ENCODE assay signal across 9 mouse cellular contexts in genomic region chr16:49289200-49290079, GRCm38 (mm10).
DNase-seq lines count a peak whose midpoint lies in the region; ATAC-seq lines count a peak whose summit lies in the region.
"Had no signal": no experiment of that assay in that cellular context is flagged by ENCODE, and none has a peak within 500 bp of the region (broad histone marks: within the 10 kb centered on the region; RNA-seq: fewer than 3 reads in every experiment).

No protein-coding gene starts in this region.

- WGBS in heart, embryonic 15.5 days = 68% methylated on average over 10 of the region's 10 CpGs
- WGBS in liver, embryonic 12.5 days (ENCODE audit: insufficient replicate concordance) = 68% methylated on average over 10 of the region's 10 CpGs

- no peaks in the 10 kb centered on the region for H3K4me1 ChIP-seq in heart, embryonic 15.5 days (replicated peaks)
- H3K4me1 ChIP-seq in liver, embryonic 12.5 days = no peaks in the 10 kb centered on the region
- H3K4me1 ChIP-seq: liver, embryonic 15.5 days had no signal

- intact Hi-C loops in left cerebral cortex, postnatal 14 days (cut with DNase I) = loop anchor here (10.0 kb wide), 1 partner anchor 1215 kb away; no protein-coding TSS in a partner anchor

- peak; percentile 3 to 49 for DNase-seq in urinary bladder, adult 18-20 months (ENCODE audit: low spot score in 2 of 2)
- no peak for DNase-seq in urinary bladder, postnatal 10 days (ENCODE audit: low spot score)
- DNase-seq in cerebellum, postnatal 36 days = peak; percentile 51 to 68
- peak; percentile 71 to 78 for DNase-seq in left cerebral cortex, postnatal 14 days (ENCODE audit: low spot score in 2 of 2)
- peak; percentile 29 for DNase-seq in urinary bladder, postnatal 25 days (ENCODE audit: low spot score)
- DNase-seq in thymus, postnatal 0 days (ENCODE audit: low spot score) = no peak

- no peak overlapping the region for H3K27ac ChIP-seq in heart, embryonic 15.5 days
- H3K27ac ChIP-seq in liver, embryonic 12.5 days = no peak overlapping the region
- H3K27ac ChIP-seq: liver, embryonic 15.5 days had no signal

- H3K9me3 ChIP-seq in heart, embryonic 15.5 days (replicated peaks) = no peaks in the 10 kb centered on the region
- H3K9me3 ChIP-seq in liver, embryonic 12.5 days (replicated peaks) = no peaks in the 10 kb centered on the region
- H3K9me3 ChIP-seq: liver, embryonic 15.5 days had no signal

- ATAC-seq in heart, embryonic 15.5 days (replicated peaks; ENCODE audit: insufficient number of reproducible peaks, insufficient read depth, low FRiP score, low read depth) = peak; percentile 58; the same call in 1 of the 2 replicates
- ATAC-seq in liver, embryonic 12.5 days = no peak

- H3K9ac ChIP-seq in heart, embryonic 15.5 days = no peak overlapping the region
- H3K9ac ChIP-seq in liver, embryonic 12.5 days = no peak overlapping the region
- H3K9ac ChIP-seq: liver, embryonic 15.5 days had no signal

- H3K36me3 ChIP-seq in heart, embryonic 15.5 days = no peaks in the 10 kb centered on the region
- H3K36me3 ChIP-seq in liver, embryonic 12.5 days = no peaks in the 10 kb centered on the region
- H3K36me3 ChIP-seq: liver, embryonic 15.5 days had no signal

- no peak overlapping the region for H3K4me2 ChIP-seq in heart, embryonic 15.5 days
- H3K4me2 ChIP-seq in liver, embryonic 12.5 days = no peak overlapping the region
- H3K4me2 ChIP-seq: liver, embryonic 15.5 days had no signal

- no peak overlapping the region for H3K4me3 ChIP-seq in heart, embryonic 15.5 days
- no peak overlapping the region for H3K4me3 ChIP-seq in liver, embryonic 12.5 days
- H3K4me3 ChIP-seq: liver, embryonic 15.5 days had no signal

- no peaks in the 10 kb centered on the region for H3K27me3 ChIP-seq in heart, embryonic 15.5 days
- H3K27me3 ChIP-seq in liver, embryonic 12.5 days (replicated peaks) = no peaks in the 10 kb centered on the region
- H3K27me3 ChIP-seq: liver, embryonic 15.5 days had no signal

Comparison
In these comparisons a context has a peak if more than half of its experiments do, and no peak if none do; other contexts are left out.
1. DNase-seq: peak in urinary bladder, adult 18-20 months (2 of 2), cerebellum, postnatal 36 days (2 of 2), left cerebral cortex, postnatal 14 days (2 of 2) and urinary bladder, postnatal 25 days (single experiment); none in urinary bladder, postnatal 10 days (single experiment) and thymus, postnatal 0 days (single experiment).